1 mouse cellular context compared by ENCODE assay signal in genomic region chr9:65010632-65011031, GRCm38 (mm10).
A peak's percentile ranks its signal among the peaks of the same experiment; 100 is the strongest.
TF ChIP-seq lines count a peak whose summit lies in the region.

No protein-coding gene starts in this region.

TF ChIP-seq in CH12.LX, 34 proteins besides CTCF, POLR2A, EP300 and RAD21 (continued from another document):
- TF ChIP-seq ZMIZ1 (IDR thresholded peaks at IDR 0.05; ENCODE audit: low read depth, low read length) (no peak), JUND (conservative IDR thresholded peaks at IDR 0.05; ENCODE audit: low read depth, low read length) (peak; percentile 97), HCFC1 (IDR thresholded peaks at IDR 0.05; ENCODE audit: low read depth, low read length) (peak; percentile 56), MAZ (IDR thresholded peaks at IDR 0.05; ENCODE audit: low read depth, low read length) (peak; percentile 69), GABPA (IDR thresholded peaks at IDR 0.05; ENCODE audit: insufficient replicate concordance, low read depth, low read length) (no peak), ZC3H11A (IDR thresholded peaks at IDR 0.05; ENCODE audit: low read depth, low read length) (no peak), POLR2AphosphoS2 (IDR thresholded peaks at IDR 0.05; ENCODE audit: low read depth, low read length) (no peak)
